Mouse (Mus musculus) adrenal gland, adult 2 months (tissue): ENCODE measurements around the gene Ppa1. TPM values are rescaled to one million over a fixed set of nuclear protein-coding genes. Genes with fewer than 3 reads are reported as not detected.
A peak's percentile ranks its signal among the peaks of the same experiment; 100 is the strongest.
"Not testable (repeated sequence)": the region's sequence is repeated elsewhere in the genome, so short reads cannot be mapped to it uniquely, and the experiment has no call there.

Experiments
- DNase-seq: peaks from one replicate; pipeline ENCODE4 v3.0.0; 2021
- long read RNA-seq: library from polyadenylated mRNA; stranded (forward); transcript quantifications from one replicate; pipeline ENCODE4 v2.0.0, GENCODE M21; 2021
- polyA plus RNA-seq: library from polyadenylated mRNA; depleted of rRNA; stranded (reverse); fragments of >200 nt; gene quantifications from 2 replicates; pipeline ENCODE4 v1.2.3, GENCODE M21; 2012; rRNA removed
- total RNA-seq, 2 experiments: library from RNA; stranded (reverse); gene quantifications; 2 replicates each; pipeline ENCODE4 v1.2.3; 2021

Ppa1 gene
- total RNA-seq (100 to 1,000 TPM; 146 to 317 TPM), polyA plus RNA-seq (26.4 and 29.9 TPM in 2 replicates)
- long read RNA-seq, transcript Ppa1-201 (11 exons, 1,364 nt) = major isoform, 271 of 284 reads
- long read RNA-seq, partial matches to known transcripts = 12 of 284 reads
- long read RNA-seq, other reads (novel, unspliced or antisense) = 1 of 284 reads

DNA sequence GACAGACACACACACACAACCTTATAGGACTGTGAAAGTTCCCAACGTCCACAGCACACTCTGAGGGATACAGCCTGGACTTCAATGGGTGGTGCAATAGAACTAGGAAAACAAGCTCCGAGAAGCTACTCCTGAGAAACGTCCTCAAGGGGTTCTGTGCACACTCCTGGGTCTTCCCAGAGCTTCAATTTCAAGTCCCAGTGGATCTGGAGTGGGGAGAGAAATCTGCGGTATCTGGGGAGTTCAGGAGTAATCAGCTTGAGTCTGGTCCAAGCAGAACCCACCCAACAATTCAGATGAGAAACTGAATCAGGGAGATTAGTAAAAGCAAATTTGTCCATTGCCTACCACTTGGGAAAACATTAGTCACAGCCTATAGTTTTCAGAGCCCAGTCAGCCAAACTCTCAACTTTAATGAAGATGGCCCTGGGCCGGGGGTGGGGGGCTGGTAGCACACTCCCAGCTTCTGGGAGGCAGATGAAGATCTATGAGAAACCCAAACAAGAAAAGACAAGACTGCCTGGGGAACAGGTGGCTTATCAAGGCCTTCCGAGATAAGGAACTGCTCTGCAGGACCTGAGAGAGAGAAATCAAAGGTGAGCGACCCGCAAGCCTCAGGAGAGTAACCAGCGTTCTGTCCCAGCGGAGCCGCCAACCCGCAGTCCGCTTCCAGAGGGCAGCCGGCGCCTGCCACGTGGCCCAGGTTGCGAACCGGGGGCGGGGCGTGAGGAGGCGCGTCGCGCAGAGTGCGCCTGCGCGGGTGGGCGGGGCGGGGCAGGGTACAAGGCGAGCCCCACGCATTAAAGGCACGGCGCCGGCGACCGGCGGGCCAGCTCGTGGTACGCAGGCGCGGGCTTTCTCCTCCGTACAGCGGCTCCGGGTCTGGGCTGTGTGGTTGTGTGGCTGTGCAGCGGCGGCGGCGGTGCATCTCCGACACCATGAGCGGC, at the start of gene Ppa1:
Gene Ppa1, plus strand, starts transcription at position 763 of the 947 bp plus-strand sequence.
- DNase-seq = peak; percentile 93

DNA sequence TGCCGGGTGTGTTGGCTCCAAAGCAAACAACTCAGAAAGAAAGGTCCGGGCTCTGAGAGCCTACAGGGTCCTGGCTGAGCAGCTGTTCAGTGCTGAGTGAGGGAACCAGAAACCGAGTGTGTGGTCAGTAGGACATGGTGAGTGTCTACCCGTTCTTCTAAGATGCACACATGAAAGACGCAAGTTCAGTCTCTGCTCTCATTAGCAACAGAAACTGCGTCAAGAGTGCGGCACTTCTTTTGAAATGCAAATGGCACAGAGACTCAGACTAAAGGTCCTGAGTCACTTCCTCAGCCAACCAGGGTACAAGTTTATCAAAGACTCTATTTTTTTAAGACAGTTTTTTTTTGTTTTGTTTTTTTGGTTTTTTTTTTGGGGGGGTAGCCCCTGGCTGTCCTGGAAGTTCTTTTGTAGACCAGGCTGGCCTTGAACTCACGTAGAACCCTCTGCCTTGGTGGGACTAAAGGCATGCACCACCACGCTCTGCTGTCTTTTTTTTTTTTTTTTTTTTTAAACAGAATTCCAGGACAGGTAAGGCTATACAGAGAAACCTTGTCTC, 48.7 kb upstream of the Ppa1 start:
- DNase-seq = no peak

DNA sequence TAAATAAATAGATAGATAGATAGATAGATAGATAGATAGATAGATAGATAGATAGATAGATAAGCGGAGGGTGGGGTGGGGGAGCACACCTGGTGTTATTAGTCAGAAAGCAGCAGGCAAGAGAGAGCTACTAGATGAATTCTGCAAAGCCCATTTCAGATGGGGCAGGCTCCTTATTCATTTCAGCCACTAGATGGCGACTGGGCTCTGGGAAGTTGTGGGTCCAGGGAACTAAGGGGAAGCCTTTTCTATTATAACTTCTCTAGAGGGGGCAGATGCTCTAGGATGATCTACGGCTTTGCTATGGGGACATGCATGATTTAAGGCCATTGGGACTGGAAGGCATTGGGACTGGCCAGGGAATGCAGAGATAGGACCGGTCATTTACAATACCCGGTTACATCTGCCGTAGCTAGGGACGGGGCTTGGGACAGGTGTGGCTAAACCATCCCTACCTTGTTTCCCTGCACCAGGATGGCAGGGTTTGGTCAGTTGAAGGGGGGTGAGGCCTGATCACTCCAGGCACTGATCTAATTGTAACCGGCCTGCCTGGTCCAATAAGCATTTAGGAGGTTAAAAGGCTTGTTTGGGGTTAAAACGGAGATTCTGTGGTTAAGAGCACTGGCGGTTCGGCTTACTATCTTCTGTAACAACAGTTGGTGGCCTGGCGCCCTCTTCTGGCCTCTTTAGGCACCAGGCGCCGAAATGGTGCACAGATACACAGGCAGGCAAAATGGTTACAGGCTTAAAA, 45.9 kb upstream of the Ppa1 start:
- peak; percentile 55 for DNase-seq

DNA sequence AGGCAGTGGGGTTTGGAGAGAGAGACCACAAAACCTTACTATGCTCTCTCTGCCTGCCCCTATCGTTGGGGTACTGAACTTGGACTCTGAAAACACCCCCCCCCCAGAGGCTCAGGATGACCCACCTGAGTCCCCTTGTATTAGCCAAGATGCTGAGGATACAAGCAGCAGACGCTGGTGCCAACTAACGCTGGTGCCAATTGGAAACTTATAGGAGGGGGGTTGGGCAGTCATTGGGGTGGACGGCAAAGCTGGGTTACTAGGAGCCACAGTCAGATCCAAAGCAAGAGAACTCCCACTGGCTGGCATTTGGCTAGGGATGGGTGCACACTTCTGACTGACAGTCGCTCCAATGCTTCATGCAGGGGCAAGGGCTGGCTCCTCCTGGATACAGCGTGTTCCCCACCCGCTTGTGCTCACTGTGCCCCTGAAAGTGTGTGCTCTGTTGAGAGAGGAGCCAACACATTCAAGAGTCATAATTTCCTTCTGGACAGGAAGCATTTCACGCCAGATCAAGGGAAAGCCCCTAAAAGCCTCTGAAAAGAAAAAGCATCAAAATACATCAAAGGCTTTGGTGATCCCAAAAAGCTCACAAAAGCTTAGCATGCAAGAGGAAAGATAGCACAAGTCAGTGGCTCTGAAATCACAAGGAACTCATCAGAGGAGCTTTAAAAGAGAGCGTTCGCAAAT, 43.8 kb upstream of the Ppa1 start:
- no peak for DNase-seq

DNA sequence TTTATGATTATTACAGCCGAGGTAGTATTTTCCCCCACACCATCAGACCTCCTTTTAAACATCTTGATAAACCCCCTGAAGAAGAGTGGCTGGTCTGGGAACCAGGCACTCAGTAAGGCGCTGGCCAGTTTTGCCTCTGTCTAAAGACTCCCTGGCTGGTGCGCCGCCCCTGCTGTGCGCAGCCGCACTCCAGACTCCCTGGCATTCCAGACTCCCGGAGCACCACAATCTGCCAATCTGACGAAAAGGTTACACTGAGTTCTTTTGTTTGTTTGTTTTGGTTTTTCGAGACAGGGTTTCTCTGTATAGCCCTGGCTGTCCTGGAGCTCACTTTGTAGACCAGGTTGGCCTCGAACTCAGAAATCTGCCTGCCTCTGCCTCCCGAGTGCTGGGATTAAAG, 43.0 kb upstream of the Ppa1 start:
- DNase-seq = not testable (repeated sequence)

DNA sequence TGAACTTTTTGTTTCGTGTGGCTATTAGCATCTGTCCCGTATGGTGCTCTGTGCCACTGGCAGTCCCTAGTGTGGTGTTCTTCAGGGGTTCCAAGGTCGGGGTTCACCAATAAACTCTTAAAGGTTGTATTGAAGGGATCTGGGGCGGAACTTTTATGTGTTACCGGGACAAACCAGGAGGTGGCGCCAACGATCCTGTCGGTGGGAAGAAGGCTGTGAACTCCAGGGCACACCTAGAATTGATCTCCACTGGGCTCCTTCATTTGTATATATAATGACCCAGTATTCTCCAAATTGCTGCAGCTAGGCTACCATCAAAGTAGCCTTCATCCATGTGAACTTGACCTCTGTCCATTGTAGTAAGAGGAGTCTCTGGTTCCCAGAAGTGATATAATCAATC, 42.5 kb upstream of the Ppa1 start:
- peak; percentile 65 for DNase-seq

DNA sequence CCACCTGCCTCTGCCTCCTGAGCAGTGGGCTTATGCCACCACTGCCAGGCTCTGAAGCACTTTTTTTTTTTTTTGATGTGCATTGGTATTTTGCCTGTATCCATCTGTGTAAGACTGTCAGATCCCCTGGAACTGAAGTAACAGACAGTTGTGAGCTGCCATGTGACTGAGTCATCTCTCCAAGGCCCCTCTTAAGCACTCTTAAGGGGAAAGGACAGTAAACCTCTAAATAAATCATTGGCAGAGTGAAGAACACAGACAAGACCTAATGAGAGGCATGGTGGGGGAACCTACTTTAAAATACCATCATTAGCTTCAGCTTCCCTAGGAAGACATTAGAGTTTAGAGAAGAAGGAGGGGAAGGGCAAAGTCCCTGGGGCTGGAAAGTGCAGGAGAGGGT, 40.1 kb upstream of the Ppa1 start:
- peak; percentile 29 for DNase-seq

DNA sequence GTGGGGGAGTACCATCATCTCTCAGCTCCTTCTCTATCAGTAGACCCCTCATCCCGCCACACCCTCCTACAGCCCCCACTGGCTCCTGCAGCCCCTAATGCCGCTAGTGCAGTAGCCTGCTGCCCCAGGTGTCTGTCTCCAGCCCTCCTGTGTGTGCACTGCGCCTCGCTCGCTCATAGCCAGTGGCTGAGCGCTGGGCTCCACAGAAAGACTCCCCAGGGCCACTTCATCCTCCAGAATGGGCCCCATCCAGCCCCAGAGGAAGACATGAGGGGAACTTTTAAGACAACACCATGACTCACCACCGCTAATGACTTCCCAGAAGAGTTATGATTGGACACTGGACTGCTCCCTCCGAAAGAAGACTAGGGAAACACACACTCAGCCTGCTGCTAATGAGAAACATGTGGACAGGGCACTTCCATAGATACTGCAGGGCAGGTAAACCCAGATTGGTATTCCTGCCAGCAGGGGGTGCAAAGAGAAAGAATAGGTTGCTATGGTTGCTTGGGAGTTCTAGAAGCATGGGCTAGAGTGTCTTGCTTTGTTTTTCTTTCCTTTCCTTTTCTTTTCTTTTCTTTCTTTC, 37.6 kb upstream of the Ppa1 start:
- DNase-seq = peak; percentile 39

DNA sequence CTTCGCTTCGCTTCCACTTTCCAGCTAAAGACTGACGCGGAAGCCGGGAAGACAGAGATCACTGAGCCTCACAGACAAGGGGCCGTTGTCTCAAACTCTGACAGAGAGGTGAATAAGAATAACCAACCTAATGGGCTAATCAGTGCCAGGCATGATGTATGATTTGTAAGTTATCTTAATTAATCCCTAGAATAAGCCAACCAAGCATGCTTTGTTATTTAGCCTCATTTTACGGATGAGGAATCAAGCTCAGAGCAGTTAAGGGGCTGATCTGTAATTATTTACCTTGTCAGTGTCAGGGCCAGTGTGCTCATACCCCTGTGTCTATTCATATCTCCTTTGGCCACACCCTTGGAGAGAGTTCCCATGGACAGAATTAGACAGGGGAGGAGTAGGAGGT, 34.0 kb upstream of the Ppa1 start:
- DNase-seq = no peak

DNA sequence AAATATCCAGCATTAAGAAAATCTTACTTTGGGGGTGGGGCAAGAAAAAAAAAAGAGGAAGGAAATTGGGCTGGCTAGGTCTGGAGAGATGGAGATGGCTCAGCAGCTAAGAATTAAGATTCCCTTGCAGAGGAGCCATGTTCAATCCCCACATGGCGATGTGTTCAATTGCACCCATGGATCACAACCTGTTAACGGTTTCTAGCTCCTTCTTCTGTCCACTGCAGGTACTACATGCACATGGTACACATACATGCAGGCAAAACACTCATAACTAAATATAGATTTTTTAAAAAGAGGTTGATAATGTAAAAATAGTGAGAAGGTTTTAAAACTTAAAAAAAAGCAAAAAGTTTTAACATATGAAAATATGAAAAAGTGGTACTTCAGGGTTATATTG, 29.8 kb upstream of the Ppa1 start:
- DNase-seq = no peak

DNA sequence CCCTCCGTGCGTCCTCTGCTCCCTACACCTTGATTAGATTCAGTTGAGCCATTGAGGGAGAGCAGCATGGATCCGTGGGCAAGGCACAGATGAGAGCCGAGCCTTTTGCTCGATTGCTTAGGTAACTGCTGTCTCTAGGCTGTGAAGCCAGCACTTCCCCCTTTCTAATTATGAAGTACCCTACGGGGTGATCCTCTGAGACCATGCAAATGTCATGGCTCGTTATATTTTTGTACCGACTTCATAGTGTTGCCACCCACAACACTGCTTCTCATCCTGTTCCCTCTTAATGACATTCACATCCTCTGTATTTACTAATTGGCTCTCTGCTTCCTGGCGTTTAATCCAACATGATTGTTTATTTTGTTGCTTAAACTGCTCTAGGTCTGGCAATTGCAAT, 26.7 kb upstream of the Ppa1 start:
- no peak for DNase-seq

DNA sequence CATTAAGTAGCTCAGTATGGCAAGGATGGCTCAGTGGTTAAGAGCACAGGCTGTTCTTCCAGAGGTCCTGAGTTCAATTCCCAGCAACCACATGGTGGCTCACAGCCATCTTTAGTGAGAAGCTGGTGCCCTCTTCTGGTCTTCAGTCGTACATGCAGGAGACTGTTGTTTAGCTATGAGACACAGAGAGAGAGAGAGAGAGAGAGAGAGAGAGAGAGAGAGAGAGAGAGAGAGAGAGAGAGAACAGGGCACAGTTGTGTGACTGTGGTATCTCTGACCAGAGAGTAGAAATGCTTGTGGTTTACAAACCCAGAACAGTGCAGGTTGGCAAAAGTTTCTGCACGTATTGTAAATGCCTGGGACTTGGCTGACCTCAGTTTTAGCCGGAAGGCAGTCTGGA, 24.5 kb upstream of the Ppa1 start:
- DNase-seq = not testable (repeated sequence)

DNA sequence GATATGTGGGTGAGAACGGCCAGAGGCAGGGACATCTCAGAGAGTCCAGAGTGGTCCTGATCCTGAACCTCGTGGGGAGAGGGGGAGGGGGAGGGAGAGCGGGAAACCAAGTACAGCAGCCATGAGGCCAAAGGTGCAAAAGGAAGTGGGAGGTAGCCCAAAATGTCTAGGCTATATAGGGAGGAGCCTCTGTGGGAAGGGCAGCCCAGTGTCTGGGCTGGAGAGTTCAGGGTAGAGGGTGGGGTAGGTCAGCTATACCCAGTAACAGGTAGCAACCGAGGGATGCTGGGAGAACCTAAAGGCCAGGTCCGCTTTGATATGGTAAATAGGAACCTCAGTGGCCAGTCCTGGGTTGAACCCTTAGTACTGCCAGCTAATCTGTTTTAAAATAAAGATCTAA, 23.6 kb upstream of the Ppa1 start:
- DNase-seq = no peak

DNA sequence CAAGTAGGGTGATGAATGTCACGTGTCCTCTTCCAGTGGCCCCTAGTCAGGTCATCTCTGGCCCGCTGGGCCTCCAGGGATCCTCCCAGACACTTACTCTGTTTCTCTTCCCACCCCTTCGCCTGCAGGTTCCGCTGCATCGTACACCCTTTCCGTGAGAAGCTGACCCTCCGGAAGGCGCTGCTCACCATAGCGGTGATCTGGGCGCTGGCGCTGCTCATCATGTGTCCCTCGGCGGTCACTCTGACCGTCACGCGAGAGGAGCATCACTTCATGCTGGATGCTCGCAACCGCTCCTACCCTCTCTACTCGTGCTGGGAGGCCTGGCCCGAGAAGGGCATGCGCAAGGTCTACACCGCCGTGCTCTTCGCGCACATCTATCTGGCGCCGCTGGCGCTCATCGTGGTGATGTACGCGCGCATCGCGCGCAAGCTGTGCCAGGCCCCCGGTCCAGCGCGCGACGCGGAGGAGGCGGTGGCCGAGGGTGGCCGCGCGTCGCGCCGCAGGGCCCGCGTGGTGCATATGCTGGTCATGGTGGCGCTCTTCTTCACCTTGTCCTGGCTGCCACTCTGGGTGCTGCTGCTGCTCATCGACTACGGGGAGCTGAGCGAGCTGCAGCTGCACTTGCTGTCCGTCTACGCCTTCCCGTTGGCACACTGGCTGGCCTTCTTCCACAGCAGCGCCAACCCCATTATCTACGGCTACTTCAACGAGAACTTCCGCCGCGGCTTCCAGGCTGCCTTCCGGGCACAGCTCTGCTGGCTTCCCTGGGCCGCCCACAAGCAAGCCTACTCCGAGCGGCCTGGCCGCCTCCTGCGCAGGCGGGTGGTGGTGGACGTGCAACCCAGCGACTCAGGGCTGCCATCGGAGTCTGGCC, 22.7 kb upstream of the Ppa1 start:
- DNase-seq = peak; percentile 38

DNA sequence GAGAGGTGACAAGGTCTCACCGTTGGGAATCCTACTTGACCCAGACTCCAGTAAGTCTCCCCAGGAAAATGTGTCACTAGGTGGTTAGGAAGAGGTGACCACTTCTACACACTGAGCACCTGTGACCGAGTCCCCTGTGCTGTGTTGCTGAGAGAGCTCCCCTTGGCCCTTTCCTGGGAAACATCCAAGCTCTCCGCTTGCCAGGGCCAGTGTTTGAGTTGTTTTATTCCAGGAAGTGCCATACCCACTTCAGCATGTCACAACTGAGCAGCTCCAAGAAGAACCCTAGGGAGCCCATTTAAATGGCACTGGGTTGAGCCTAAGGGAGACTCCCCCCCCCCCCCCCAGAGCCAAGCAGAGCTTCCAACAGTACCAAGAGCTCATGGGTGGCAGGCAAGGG, 21.8 kb upstream of the Ppa1 start:
- peak; percentile 48 for DNase-seq

DNA sequence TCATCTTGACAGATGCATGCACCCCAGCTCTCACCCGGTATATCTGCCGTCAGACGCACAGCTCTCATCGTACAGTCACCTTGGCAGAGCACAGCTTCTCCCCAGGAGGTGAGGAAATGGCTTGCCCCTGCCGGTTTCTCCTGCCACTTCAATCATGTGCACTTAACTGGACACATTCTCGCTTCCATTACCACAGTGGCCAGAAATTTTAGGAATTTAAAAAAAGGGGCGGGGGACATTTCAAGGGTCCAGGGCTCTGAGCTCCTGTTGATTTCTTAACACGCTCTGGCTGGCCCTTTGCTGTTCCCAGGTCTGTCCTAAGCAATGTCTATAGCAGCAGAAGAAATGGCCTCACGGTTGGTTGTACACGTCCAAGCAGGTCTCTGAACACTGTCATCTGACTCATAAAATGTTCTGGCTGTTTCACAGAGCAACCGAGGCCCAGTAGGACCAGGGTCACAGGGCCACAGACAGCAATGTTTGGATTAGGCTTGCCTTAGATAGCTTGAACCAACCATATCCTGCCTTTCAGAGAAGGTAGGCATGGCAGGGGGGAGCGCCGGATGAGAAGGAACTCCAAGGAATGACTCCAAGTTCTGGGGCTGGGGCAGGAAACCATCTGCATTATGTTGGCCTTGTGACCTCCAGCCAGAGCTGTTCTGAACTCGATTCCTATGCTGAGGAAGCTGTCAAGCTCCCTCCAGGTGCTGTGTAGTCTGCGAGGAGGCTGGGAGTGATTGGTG, 21.0 kb upstream of the Ppa1 start:
- no peak for DNase-seq

DNA sequence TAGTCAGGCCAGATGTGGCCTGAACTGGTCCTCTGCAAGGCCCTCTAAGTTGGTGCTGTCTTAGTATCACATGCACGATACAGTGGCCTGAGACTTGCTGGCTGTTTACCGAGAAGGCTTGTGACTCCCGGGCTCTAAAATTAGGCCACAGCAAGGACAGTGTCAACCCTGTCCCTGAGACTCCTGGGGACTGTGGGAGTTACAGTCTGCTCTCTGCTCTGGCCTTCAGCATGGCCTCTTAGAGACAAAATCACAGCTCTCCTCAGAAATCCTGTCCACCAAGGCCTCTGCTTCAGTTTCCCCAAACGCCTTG, 20.5 kb upstream of the Ppa1 start:
- DNase-seq = peak; percentile 79

DNA sequence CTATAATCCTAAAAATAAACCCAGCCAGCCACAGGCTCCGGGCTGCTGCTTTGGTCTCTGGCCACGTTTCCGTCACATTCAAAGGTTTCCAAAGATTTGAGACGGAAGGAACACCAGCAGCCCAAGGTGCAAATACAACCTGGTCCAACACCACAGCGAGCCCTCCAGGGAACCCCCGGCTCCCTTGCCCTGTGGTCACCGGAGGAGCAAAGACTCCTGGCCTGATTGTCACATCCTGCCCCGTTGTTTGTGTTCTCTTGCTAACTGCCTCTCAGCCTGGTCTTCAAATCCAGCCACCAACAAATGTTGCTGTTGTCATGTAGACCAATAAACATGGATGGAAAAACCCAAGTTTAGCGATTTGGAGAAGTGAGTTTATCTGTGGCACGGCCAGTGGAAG, 15.9 kb upstream of the Ppa1 start:
- no peak for DNase-seq

DNA sequence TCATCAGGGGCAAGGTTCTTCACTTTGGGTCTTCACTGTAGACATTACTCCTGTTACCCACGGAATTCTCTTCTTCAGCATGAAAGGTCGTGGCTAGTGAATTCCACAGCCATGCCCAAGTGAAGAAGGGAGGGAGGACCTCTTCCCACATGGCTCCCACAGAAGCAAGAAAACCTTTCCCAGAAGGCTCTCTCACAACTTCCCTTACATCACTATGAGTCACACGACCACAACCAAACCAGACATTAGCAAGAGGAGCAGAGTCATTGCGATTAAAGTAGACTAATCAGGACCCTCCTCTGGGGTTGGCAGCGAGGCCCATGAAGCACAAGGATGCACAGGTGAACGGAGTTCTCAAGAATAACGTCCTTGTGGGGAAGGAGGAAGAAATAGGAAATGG, 11.3 kb upstream of the Ppa1 start:
- DNase-seq = no peak

DNA sequence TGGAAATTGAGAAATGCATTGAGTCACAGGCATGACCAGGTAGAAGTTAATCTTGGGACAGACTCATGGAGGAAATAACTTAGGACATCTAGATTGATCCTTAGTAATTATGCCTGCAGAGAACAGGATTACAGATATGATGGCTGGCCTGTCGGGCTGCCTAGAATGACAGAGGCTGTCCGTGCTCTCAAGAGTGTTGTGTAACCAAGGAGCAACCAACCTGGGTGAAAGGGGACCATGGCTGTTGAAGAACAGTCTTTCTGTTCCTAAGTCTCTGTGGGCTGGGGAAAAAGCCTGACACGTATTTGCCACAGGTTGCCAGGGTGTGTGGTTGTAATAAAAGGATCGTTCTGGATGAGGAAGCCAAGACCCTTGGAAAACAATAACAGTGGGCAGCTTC, 8.0 kb upstream of the Ppa1 start:
- DNase-seq = peak; percentile 8
